Mouse (Mus musculus) CH12.LX (cell line): ENCODE results near the gene Olfr552. TPM values are rescaled to one million over a fixed set of nuclear protein-coding genes. Genes with fewer than 3 reads are reported as not detected.
"Not testable (repeated sequence)": the region's sequence is repeated elsewhere in the genome, so short reads cannot be mapped to it uniquely, and the experiment has no call there.

Source experiments
- DNase-seq: peaks from one replicate; pipeline ENCODE4 v3.0.0-alpha.2; 2013; ENCODE audit errors: extremely low read depth
- H3K27ac ChIP-seq: 2 replicates; pipeline ENCODE4 v1.5.1; 2012; ENCODE audit warnings: low read depth, mild to moderate bottlenecking, control low read depth, moderate library complexity; ENCODE audit not compliant: insufficient read depth
- H3K27me3 ChIP-seq: replicated peaks from 2 replicates; pipeline ENCODE3; 2012; ENCODE audit warnings: inconsistent platforms
- H3K36me3 ChIP-seq, 2 experiments: replicated peaks in 1 of 2; 2 replicates each; pipeline versions ENCODE3 to v1.6.1; 2012; ENCODE audit warnings: inconsistent platforms in 1 of 2, low read length in 1 of 2, mild to moderate bottlenecking in 1 of 2, mixed read lengths in 1 of 2, moderate library complexity in 1 of 2; ENCODE audit not compliant: control insufficient read depth in 1 of 2, insufficient read depth in 1 of 2
- H3K4me1 ChIP-seq, 2 experiments: 2 replicates each; pipeline ENCODE4 v1.6.1; 2012; ENCODE audit warnings: inconsistent platforms in 1 of 2, moderate library complexity in 1 of 2; ENCODE audit not compliant: insufficient read depth in 2 of 2, control insufficient read depth in 1 of 2
- H3K4me2 ChIP-seq: 2 replicates; pipeline ENCODE4 v1.6.1; 2012; ENCODE audit warnings: low read depth, mild to moderate bottlenecking, control low read depth; ENCODE audit not compliant: poor library complexity, insufficient read depth, severe bottlenecking
- H3K4me3 ChIP-seq, 3 experiments: fragments of 150-350 bp in 1 of 3; sonication (generic) in 1 of 3; replicated peaks in 1 of 3; 2 replicates each; pipeline versions ENCODE3 to v1.5.1; 2011 to 2012; ENCODE audit warnings: low read depth in 2 of 3, low read length in 2 of 3, mild to moderate bottlenecking in 2 of 3, moderate library complexity in 2 of 3, control low read depth in 1 of 3, improper control_type of control experiment in 1 of 3, inconsistent platforms in 1 of 3, mixed read lengths in 1 of 3; ENCODE audit not compliant: poor library complexity in 1 of 3
- H3K79me2 ChIP-seq: replicated peaks from 2 replicates; pipeline ENCODE4 v1.6.1; 2012; ENCODE audit warnings: mild to moderate bottlenecking, moderate library complexity; ENCODE audit not compliant: control insufficient read depth, poor library complexity, insufficient read depth, severe bottlenecking; ENCODE audit errors: extremely low read depth
- H3K9ac ChIP-seq: 2 replicates; pipeline ENCODE4 v1.6.1; 2012; ENCODE audit warnings: low read depth, mild to moderate bottlenecking, control low read depth, moderate library complexity; ENCODE audit not compliant: insufficient read depth
- H3K9me3 ChIP-seq: replicated peaks from 2 replicates; pipeline ENCODE3; 2012; ENCODE audit warnings: low read length, inconsistent platforms, mixed read lengths
- BHLHE40 ChIP-seq: IDR thresholded peaks from 2 replicates; pipeline ENCODE4 v1.6.1; 2011; ENCODE audit warnings: mild to moderate bottlenecking, low read depth, low read length, improper control_type of control experiment
- CHD1 ChIP-seq: IDR thresholded peaks from 2 replicates; pipeline ENCODE4 v1.6.1; 2012; ENCODE audit warnings: low read depth, low read length, improper control_type of control experiment, inconsistent platforms
- E2F4 ChIP-seq: IDR thresholded peaks from 2 replicates; pipeline ENCODE4 v1.6.1; 2011; ENCODE audit warnings: low read depth, low read length, improper control_type of control experiment; ENCODE audit not compliant: insufficient replicate concordance
- ELF1 ChIP-seq: IDR thresholded peaks from 2 replicates; pipeline ENCODE4 v1.6.1; 2014; ENCODE audit warnings: low read depth, mild to moderate bottlenecking, inconsistent platforms, low read length, improper control_type of control experiment
- ETS1 ChIP-seq: conservative IDR thresholded peaks from 2 replicates; pipeline ENCODE4 v1.6.1; 2012; ENCODE audit warnings: low read depth, mild to moderate bottlenecking, inconsistent platforms, low read length, improper control_type of control experiment, moderate library complexity
- JUN ChIP-seq: IDR thresholded peaks from 2 replicates; pipeline ENCODE4 v1.6.1; 2011; ENCODE audit warnings: low read depth, mild to moderate bottlenecking, low read length, improper control_type of control experiment, moderate library complexity; ENCODE audit not compliant: insufficient read depth
- JUND ChIP-seq: conservative IDR thresholded peaks from 2 replicates; pipeline ENCODE4 v1.6.1; 2011; ENCODE audit warnings: low read depth, low read length, improper control_type of control experiment
- KAT2A ChIP-seq: IDR thresholded peaks from 2 replicates; pipeline ENCODE4 v1.6.1; 2012; ENCODE audit warnings: low read length, improper control_type of control experiment, inconsistent platforms; ENCODE audit not compliant: insufficient replicate concordance
- MAX ChIP-seq: IDR thresholded peaks from 2 replicates; pipeline ENCODE4 v1.6.1; 2011; ENCODE audit warnings: low read length, improper control_type of control experiment
- MAZ ChIP-seq: IDR thresholded peaks from 2 replicates; pipeline ENCODE4 v1.6.1; 2012; ENCODE audit warnings: low read depth, mild to moderate bottlenecking, inconsistent platforms, low read length, improper control_type of control experiment, moderate library complexity
- MEF2A ChIP-seq: IDR thresholded peaks from 2 replicates; pipeline ENCODE4 v1.6.1; 2014; ENCODE audit warnings: low read depth, mild to moderate bottlenecking, inconsistent platforms, low read length, improper control_type of control experiment, borderline replicate concordance
- MYC ChIP-seq: IDR thresholded peaks from 2 replicates; pipeline ENCODE4 v1.6.1; 2011; ENCODE audit warnings: low read depth, mild to moderate bottlenecking, improper control_type of control experiment, low read length
- NRF1 ChIP-seq: IDR thresholded peaks from 2 replicates; pipeline ENCODE4 v1.6.1; 2014; ENCODE audit warnings: low read depth, mild to moderate bottlenecking, inconsistent platforms, low read length, improper control_type of control experiment, moderate library complexity
- POLR2A ChIP-seq: IDR thresholded peaks from 2 replicates; pipeline ENCODE4 v1.6.1; 2011; ENCODE audit warnings: low read depth, mild to moderate bottlenecking, improper control_type of control experiment, low read length
- TBP ChIP-seq: conservative IDR thresholded peaks from 2 replicates; pipeline ENCODE4 v1.6.1; 2011; ENCODE audit warnings: low read depth, low read length, improper control_type of control experiment
- TCF12 ChIP-seq: IDR thresholded peaks from 2 replicates; pipeline ENCODE4 v1.6.1; 2014; ENCODE audit warnings: low read depth, mild to moderate bottlenecking, inconsistent platforms, low read length, improper control_type of control experiment
- USF1 ChIP-seq: IDR thresholded peaks from 2 replicates; pipeline ENCODE4 v1.6.1; 2014; ENCODE audit warnings: low read depth, mild to moderate bottlenecking, inconsistent platforms, low read length, improper control_type of control experiment
- ZC3H11A ChIP-seq: IDR thresholded peaks from 2 replicates; pipeline ENCODE4 v1.6.1; 2012; ENCODE audit warnings: low read depth, mild to moderate bottlenecking, inconsistent platforms, low read length, improper control_type of control experiment
- ZKSCAN1 ChIP-seq: IDR thresholded peaks from 2 replicates; pipeline ENCODE4 v1.6.1; 2012; ENCODE audit warnings: low read depth, inconsistent platforms, low read length, improper control_type of control experiment, borderline replicate concordance
- ZMIZ1 ChIP-seq: IDR thresholded peaks from 2 replicates; pipeline ENCODE4 v1.6.1; 2012; ENCODE audit warnings: low read depth, mild to moderate bottlenecking, inconsistent platforms, low read length, improper control_type of control experiment
- dilution Hi-C: fragments of 300-500 bp; cut with MboI; formaldehyde crosslinking; loops from 2 replicates; pipeline ENCODE4 v1.14.3; 2020; ENCODE audit warnings: low sequenced_read_pairs; ENCODE audit not compliant: extremely low pct_unique_long_range_greater_than_20kb, extremely low pct_ligation_motif_present
- in situ Hi-C: fragments of 300-500 bp; cut with MboI; formaldehyde crosslinking; loops from 3 replicates; pipeline ENCODE4 v1.14.3; 2019; ENCODE audit warnings: low sequenced_read_pairs, low pct_ligation_motif_present, low pct_unique_long_range_greater_than_20kb, mixed read lengths
- polyA plus RNA-seq: library from polyadenylated mRNA; unstranded; fragments of >175 nt; gene quantifications from 2 replicates; pipeline ENCODE4 v1.2.1, GENCODE M21; 2012; ENCODE audit warnings: low read depth; ENCODE audit not compliant: insufficient read length
- total RNA-seq, 2 experiments: library from RNA; depleted of rRNA; stranded (reverse); fragments of 300-350 nt in 1 of 2; fragments of >200 nt in 1 of 2; gene quantifications; 2 replicates each; pipeline ENCODE4 v1.2.3; 2012 to 2014

Olfr552 gene
- total and polyA plus RNA-seq, 3 experiments = 0.16 TPM; not detected in 2

GRCm38 (mm10) chr7:102638132-102638531, 40.6 kb downstream of the Olfr552 start, which contains the start of gene Olfr554:
Olfr554 (plus strand) TSS chr7:102638432.
- Histone ChIP-seq H3K9me3 (no peaks in the 10 kb centered on the region), H3K4me3 (no peak within 1 kb of the TSS), H3K27me3 (no peaks in the 10 kb centered on the region), H3K4me1 (no peaks in the 10 kb centered on the region), H3K9ac (no peak within 1 kb of the TSS), H3K4me2 (no peak within 1 kb of the TSS), H3K27ac (no peak within 1 kb of the TSS), H3K79me2 (no peaks in the 10 kb centered on the region), H3K36me3 (no peaks in the 10 kb centered on the region)
- in situ Hi-C loops = loop anchor here (5.0 kb wide), 1 partner anchor 131 kb away; no protein-coding TSS in a partner anchor
- no peak for DNase-seq
- TF ChIP-seq MAZ (no peak), CHD1 (no peak), MYC (no peak), ZKSCAN1 (no peak), E2F4 (no peak), ELF1 (no peak), TBP (no peak), KAT2A (no peak), BHLHE40 (no peak), MAX (no peak), ETS1 (no peak), ZMIZ1 (no peak), JUND (no peak), MEF2A (no peak), POLR2A (no peak), TCF12 (no peak), NRF1 (no peak), JUN (no peak), ZC3H11A (no peak), USF1 (no peak)
- dilution Hi-C loops = no loop called here

GRCm38 (mm10) chr7:102644945-102645344, 47.4 kb downstream of the Olfr552 start:
- H3K27ac ChIP-seq, H3K4me3 ChIP-seq, H3K4me2 ChIP-seq, H3K79me2 ChIP-seq, H3K9ac ChIP-seq, dilution Hi-C loops, DNase-seq, H3K4me1 ChIP-seq, in situ Hi-C loops, H3K27me3 ChIP-seq, H3K36me3 ChIP-seq, H3K9me3 ChIP-seq: not testable (repeated sequence)

Other genes with a start within 250 kb of the Olfr552 start
Only the 20 nearest of the 23 such genes appear.
- gene Rrm1, start 156.1 kb upstream of the Olfr552 start, total RNA-seq (2012; rRNA removed) = 156 and 191 TPM in 2 replicates
- 227 and 253 TPM in 2 replicates for gene Rrm1, start 156.1 kb upstream of the Olfr552 start, total RNA-seq (2014; rRNA removed)
- 248 and 308 TPM in 2 replicates for gene Rrm1, start 156.1 kb upstream of the Olfr552 start, polyA plus RNA-seq
- not detected in 2 replicates for gene Olfr543, start 116.1 kb upstream of the Olfr552 start, total RNA-seq (2012; rRNA removed)
- gene Olfr543, start 116.1 kb upstream of the Olfr552 start, total RNA-seq (2014; rRNA removed) = not detected in 2 replicates
- 0.89 and 1.1 TPM in 2 replicates for gene Olfr543, start 116.1 kb upstream of the Olfr552 start, polyA plus RNA-seq
- gene Olfr544, start 109.5 kb upstream of the Olfr552 start, total RNA-seq (2012; rRNA removed) = not detected in 2 replicates
- not detected in 2 replicates for gene Olfr544, start 109.5 kb upstream of the Olfr552 start, total RNA-seq (2014; rRNA removed)
- 0.07 and 0.23 TPM in 2 replicates for gene Olfr544, start 109.5 kb upstream of the Olfr552 start, polyA plus RNA-seq
- not detected in 2 replicates for gene Olfr545, start 98.2 kb upstream of the Olfr552 start, total RNA-seq (2012; rRNA removed)
- not detected in 2 replicates for gene Olfr545, start 98.2 kb upstream of the Olfr552 start, total RNA-seq (2014; rRNA removed)
- not detected in 2 replicates for gene Olfr545, start 98.2 kb upstream of the Olfr552 start, polyA plus RNA-seq
- not detected in 2 replicates for gene Olfr547, start 63.0 kb upstream of the Olfr552 start, total RNA-seq (2012; rRNA removed)
- not detected in 2 replicates for gene Olfr547, start 63.0 kb upstream of the Olfr552 start, total RNA-seq (2014; rRNA removed)
- gene Olfr547, start 63.0 kb upstream of the Olfr552 start, polyA plus RNA-seq = not detected in 2 replicates
- not detected in 2 replicates for gene Olfr548-ps1, start 56.9 kb upstream of the Olfr552 start, total RNA-seq (2012; rRNA removed)
- gene Olfr548-ps1, start 56.9 kb upstream of the Olfr552 start, total RNA-seq (2014; rRNA removed) = not detected in 2 replicates
- gene Olfr548-ps1, start 56.9 kb upstream of the Olfr552 start, polyA plus RNA-seq = not detected in 2 replicates
- not detected in 2 replicates for gene Olfr549, start 47.9 kb upstream of the Olfr552 start, total RNA-seq (2012; rRNA removed)
- gene Olfr549, start 47.9 kb upstream of the Olfr552 start, total RNA-seq (2014; rRNA removed) = not detected in 2 replicates
- gene Olfr549, start 47.9 kb upstream of the Olfr552 start, polyA plus RNA-seq = not detected in 2 replicates
- 10.4 and 10.5 TPM in 2 replicates for gene Trim21, start 32.3 kb upstream of the Olfr552 start, total RNA-seq (2012; rRNA removed)
- gene Trim21, start 32.3 kb upstream of the Olfr552 start, total RNA-seq (2014; rRNA removed) = 15.4 and 16.1 TPM in 2 replicates
- 16.5 TPM in 2 replicates for gene Trim21, start 32.3 kb upstream of the Olfr552 start, polyA plus RNA-seq
- gene Olfr550, start 26.3 kb upstream of the Olfr552 start, total RNA-seq (2012; rRNA removed) = not detected in 2 replicates
- not detected in 2 replicates for gene Olfr550, start 26.3 kb upstream of the Olfr552 start, total RNA-seq (2014; rRNA removed)
- not detected in 2 replicates for gene Olfr550, start 26.3 kb upstream of the Olfr552 start, polyA plus RNA-seq
- not detected in 2 replicates for gene Olfr551, start 5.9 kb upstream of the Olfr552 start, total RNA-seq (2012; rRNA removed)
- gene Olfr551, start 5.9 kb upstream of the Olfr552 start, total RNA-seq (2014; rRNA removed) = not detected in 2 replicates
- not detected in 2 replicates for gene Olfr551, start 5.9 kb upstream of the Olfr552 start, polyA plus RNA-seq
- not detected in 2 replicates for gene Olfr553, start 20.4 kb downstream of the Olfr552 start, total RNA-seq (2012; rRNA removed)
- not detected in 2 replicates for gene Olfr553, start 20.4 kb downstream of the Olfr552 start, total RNA-seq (2014; rRNA removed)
- gene Olfr553, start 20.4 kb downstream of the Olfr552 start, polyA plus RNA-seq = not detected in 2 replicates
- gene Olfr554, start 40.7 kb downstream of the Olfr552 start, total RNA-seq (2012; rRNA removed) = not detected in 2 replicates
- gene Olfr554, start 40.7 kb downstream of the Olfr552 start, total RNA-seq (2014; rRNA removed) = not detected in 2 replicates
- not detected in 2 replicates for gene Olfr554, start 40.7 kb downstream of the Olfr552 start, polyA plus RNA-seq
- not detected in 2 replicates for gene Olfr555, start 61.1 kb downstream of the Olfr552 start, total RNA-seq (2012; rRNA removed)
- not detected in 2 replicates for gene Olfr555, start 61.1 kb downstream of the Olfr552 start, total RNA-seq (2014; rRNA removed)
- gene Olfr555, start 61.1 kb downstream of the Olfr552 start, polyA plus RNA-seq = not detected in 2 replicates
- gene Olfr556, start 67.1 kb downstream of the Olfr552 start, total RNA-seq (2012; rRNA removed) = not detected in 2 replicates
- not detected in 2 replicates for gene Olfr556, start 67.1 kb downstream of the Olfr552 start, total RNA-seq (2014; rRNA removed)
- not detected in 2 replicates for gene Olfr556, start 67.1 kb downstream of the Olfr552 start, polyA plus RNA-seq
- 6.5 and 8.1 TPM in 2 replicates for gene Trim68, start 89.6 kb downstream of the Olfr552 start, total RNA-seq (2012; rRNA removed)
- gene Trim68, start 89.6 kb downstream of the Olfr552 start, total RNA-seq (2014; rRNA removed) = 7.7 and 8.0 TPM in 2 replicates
- 10.9 and 11.6 TPM in 2 replicates for gene Trim68, start 89.6 kb downstream of the Olfr552 start, polyA plus RNA-seq
- not detected in 2 replicates for gene Olfr557, start 98.1 kb downstream of the Olfr552 start, total RNA-seq (2012; rRNA removed)
- gene Olfr557, start 98.1 kb downstream of the Olfr552 start, total RNA-seq (2014; rRNA removed) = not detected in 2 replicates
- not detected in 2 replicates for gene Olfr557, start 98.1 kb downstream of the Olfr552 start, polyA plus RNA-seq
- not detected in 2 replicates for gene Olfr558, start 104.4 kb downstream of the Olfr552 start, total RNA-seq (2012; rRNA removed)
- gene Olfr558, start 104.4 kb downstream of the Olfr552 start, total RNA-seq (2014; rRNA removed) = not detected in 2 replicates
- gene Olfr558, start 104.4 kb downstream of the Olfr552 start, polyA plus RNA-seq = not detected in 2 replicates
- not detected in 2 replicates for gene Olfr33, start 121.3 kb downstream of the Olfr552 start, total RNA-seq (2012; rRNA removed)
- gene Olfr33, start 121.3 kb downstream of the Olfr552 start, total RNA-seq (2014; rRNA removed) = not detected in 2 replicates
- not detected in 2 replicates for gene Olfr33, start 121.3 kb downstream of the Olfr552 start, polyA plus RNA-seq
- gene Olfr559, start 129.7 kb downstream of the Olfr552 start, total RNA-seq (2012; rRNA removed) = not detected in 2 replicates
- not detected in 2 replicates for gene Olfr559, start 129.7 kb downstream of the Olfr552 start, total RNA-seq (2014; rRNA removed)
- not detected in 2 replicates for gene Olfr559, start 129.7 kb downstream of the Olfr552 start, polyA plus RNA-seq
- not detected in 2 replicates for gene Olfr560, start 161.6 kb downstream of the Olfr552 start, total RNA-seq (2012; rRNA removed)
- gene Olfr560, start 161.6 kb downstream of the Olfr552 start, total RNA-seq (2014; rRNA removed) = not detected in 2 replicates
- not detected in 2 replicates for gene Olfr560, start 161.6 kb downstream of the Olfr552 start, polyA plus RNA-seq